Mouse (Mus musculus): ENCODE data around the gene 1700001O22Rik. TPM values are rescaled to one million over a fixed set of nuclear protein-coding genes. Genes with fewer than 3 reads are reported as not detected.

The 1700001O22Rik gene
- polyA plus RNA-seq, 1 experiment from 2014 or later = not detected

GRCm38 (mm10) chr2:30796382-30796781 is 7.1 kb downstream of the 1700001O22Rik start:
- Histone ChIP-seq H3K4me1 (ENCODE audit: insufficient read depth) (peaks cover 12% of the 10 kb centered on the region), H3K9ac (replicated peaks) (no peak overlapping the region), H3K4me3 (ENCODE audit: low read depth, low read length) (no peak overlapping the region), H3K9me3 (ENCODE audit: low read length) (no peaks in the 10 kb centered on the region), H3K27me3 (ENCODE audit: insufficient read depth, low read length) (peaks cover 32% of the 10 kb centered on the region), H3K27ac (ENCODE audit: low read depth) (no peak overlapping the region), H3K4me2 (ENCODE audit: low read depth, low read length) (peak overlapping the region; percentile 59), H3K36me3 (replicated peaks; ENCODE audit: insufficient read depth, low read length) (no peaks in the 10 kb centered on the region)
- TF ChIP-seq EP300 (IDR thresholded peaks at IDR 0.05; ENCODE audit: low read depth) (no peak), CTCF (IDR thresholded peaks at IDR 0.05; ENCODE audit: low read depth) (no peak)
- peak; percentile 28; the same call in 1 of the 2 replicates for ATAC-seq
- DNase-seq = peak; percentile 66
- 1% methylated on average over 11 of the region's 11 CpGs for WGBS (ENCODE audit: insufficient replicate concordance)

- TF ChIP-seq CTCF (IDR thresholded peaks at IDR 0.05; ENCODE audit: low read depth) = no peak
- no peak for TF ChIP-seq EP300 (IDR thresholded peaks at IDR 0.05; ENCODE audit: low read depth)
- peaks cover 27% of the 10 kb centered on the region for H3K27me3 ChIP-seq (ENCODE audit: insufficient read depth, low read length)
- ATAC-seq = no peak
- WGBS (ENCODE audit: insufficient replicate concordance) = 71% methylated on average over 5 of the region's 5 CpGs
- DNase-seq = no peak
- H3K4me2 ChIP-seq (ENCODE audit: low read depth, low read length) = peak overlapping the region; percentile 59; the same call in 1 of the 2 replicates
- H3K4me3 ChIP-seq (ENCODE audit: low read depth, low read length) = no peak overlapping the region
- H3K36me3 ChIP-seq (replicated peaks; ENCODE audit: insufficient read depth, low read length) = no peaks in the 10 kb centered on the region
- peaks cover 7% of the 10 kb centered on the region for H3K4me1 ChIP-seq (ENCODE audit: insufficient read depth)
- no peak overlapping the region for H3K27ac ChIP-seq (ENCODE audit: low read depth)
- H3K9me3 ChIP-seq (ENCODE audit: low read length) = no peaks in the 10 kb centered on the region
- no peak overlapping the region for H3K9ac ChIP-seq (replicated peaks)
Measured at GRCm38 (mm10) chr2:30795889-30796275, 7.6 kb downstream of the 1700001O22Rik start.

- TF ChIP-seq EP300 (IDR thresholded peaks at IDR 0.05; ENCODE audit: low read depth) (no peak), CTCF (IDR thresholded peaks at IDR 0.05; ENCODE audit: low read depth) (no peak)
- H3K4me1 ChIP-seq (ENCODE audit: insufficient read depth) = peaks cover 7% of the 10 kb centered on the region
- DNase-seq (no peak), ATAC-seq (no peak)
- H3K4me3 ChIP-seq (ENCODE audit: low read depth, low read length) = peak overlapping the region; percentile 38
- H3K4me2 ChIP-seq (ENCODE audit: low read depth, low read length) = peak overlapping the region; percentile 83
- 64% methylated on average over 7 of the region's 7 CpGs for WGBS (ENCODE audit: insufficient replicate concordance)
- H3K9ac ChIP-seq (replicated peaks) = no peak overlapping the region; the same call in 1 of the 2 replicates
- peaks cover 22% of the 10 kb centered on the region for H3K27me3 ChIP-seq (ENCODE audit: insufficient read depth, low read length)
- H3K36me3 ChIP-seq (replicated peaks; ENCODE audit: insufficient read depth, low read length) = no peaks in the 10 kb centered on the region
- no peaks in the 10 kb centered on the region for H3K9me3 ChIP-seq (ENCODE audit: low read length)
- no peak overlapping the region for H3K27ac ChIP-seq (ENCODE audit: low read depth)
Measured at GRCm38 (mm10) chr2:30795271-30795888, 8.1 kb downstream of the 1700001O22Rik start.

GRCm38 (mm10) chr2:30794179-30795108 is 9.0 kb downstream of the 1700001O22Rik start:
- no peak for TF ChIP-seq EP300 (IDR thresholded peaks at IDR 0.05; ENCODE audit: low read depth)
- peak; percentile 92 for TF ChIP-seq CTCF (IDR thresholded peaks at IDR 0.05; ENCODE audit: low read depth)
- DNase-seq = peak; percentile 93
- peak overlapping the region; percentile 83 for H3K4me2 ChIP-seq (ENCODE audit: low read depth, low read length)
- H3K36me3 ChIP-seq (replicated peaks; ENCODE audit: insufficient read depth, low read length) = no peaks in the 10 kb centered on the region
- WGBS (ENCODE audit: insufficient replicate concordance) = 3% methylated on average over 48 of the region's 48 CpGs
- H3K9me3 ChIP-seq (ENCODE audit: low read length) = no peaks in the 10 kb centered on the region
- peaks cover 13% of the 10 kb centered on the region; the same call in 1 of the 2 replicates for H3K27me3 ChIP-seq (ENCODE audit: insufficient read depth, low read length)
- peaks cover 7% of the 10 kb centered on the region for H3K4me1 ChIP-seq (ENCODE audit: insufficient read depth)
- ATAC-seq = peak; percentile 89
- peak overlapping the region; percentile 38 for H3K4me3 ChIP-seq (ENCODE audit: low read depth, low read length)
- no peak overlapping the region; the same call in 1 of the 2 replicates for H3K9ac ChIP-seq (replicated peaks)
- H3K27ac ChIP-seq (ENCODE audit: low read depth) = no peak overlapping the region

GRCm38 (mm10) chr2:30792061-30792460 is 11.4 kb downstream of the 1700001O22Rik start:
- Histone ChIP-seq H3K4me3 (ENCODE audit: low read depth, low read length) (no peak overlapping the region), H3K4me2 (ENCODE audit: low read depth, low read length) (no peak overlapping the region), H3K36me3 (replicated peaks; ENCODE audit: insufficient read depth, low read length) (no peaks in the 10 kb centered on the region), H3K9me3 (ENCODE audit: low read length) (no peaks in the 10 kb centered on the region), H3K27ac (ENCODE audit: low read depth) (no peak overlapping the region), H3K4me1 (ENCODE audit: insufficient read depth) (peaks cover 7% of the 10 kb centered on the region), H3K9ac (replicated peaks) (no peak overlapping the region), H3K27me3 (ENCODE audit: insufficient read depth, low read length) (no peaks in the 10 kb centered on the region)
- ATAC-seq (no peak), DNase-seq (no peak)
- 77% methylated on average over 7 of the region's 7 CpGs for WGBS (ENCODE audit: insufficient replicate concordance)
- TF ChIP-seq EP300 (IDR thresholded peaks at IDR 0.05; ENCODE audit: low read depth) = no peak
- no peak for TF ChIP-seq CTCF (IDR thresholded peaks at IDR 0.05; ENCODE audit: low read depth)

GRCm38 (mm10) chr2:30787466-30787865 is 16.0 kb downstream of the 1700001O22Rik start:
- DNase-seq (no peak), ATAC-seq (no peak)
- no peak overlapping the region for H3K9ac ChIP-seq (replicated peaks)
- no peak overlapping the region for H3K4me2 ChIP-seq (ENCODE audit: low read depth, low read length)
- H3K4me3 ChIP-seq (ENCODE audit: low read depth, low read length) = no peak overlapping the region
- peaks cover 3% of the 10 kb centered on the region; the same call in 1 of the 2 replicates for H3K27me3 ChIP-seq (ENCODE audit: insufficient read depth, low read length)
- H3K9me3 ChIP-seq (ENCODE audit: low read length) = no peaks in the 10 kb centered on the region
- peaks cover 14% of the 10 kb centered on the region for H3K4me1 ChIP-seq (ENCODE audit: insufficient read depth)
- no peaks in the 10 kb centered on the region for H3K36me3 ChIP-seq (replicated peaks; ENCODE audit: insufficient read depth, low read length)
- 52% methylated on average over 4 of the region's 4 CpGs for WGBS (ENCODE audit: insufficient replicate concordance)
- H3K27ac ChIP-seq (ENCODE audit: low read depth) = no peak overlapping the region
- TF ChIP-seq CTCF (IDR thresholded peaks at IDR 0.05; ENCODE audit: low read depth) (no peak), EP300 (IDR thresholded peaks at IDR 0.05; ENCODE audit: low read depth) (no peak)

Data from liver, postnatal 0 days (tissue).